Mouse (Mus musculus): ENCODE measurements around the gene Npdc1. TPM values are rescaled to one million over a fixed set of nuclear protein-coding genes. Genes with fewer than 3 reads are reported as not detected.
"Not testable (repeated sequence)": the region's sequence is repeated elsewhere in the genome, so short reads cannot be mapped to it uniquely, and the experiment has no call there.

Npdc1 gene
- polyA plus RNA-seq, 1 experiment from 2014 or later: 520 TPM

GRCm38 (mm10) chr2:25397010-25397409, 2.1 kb upstream of the Npdc1 start:
- Histone ChIP-seq H3K9me3 (no peaks in the 10 kb centered on the region), H3K36me3 (replicated peaks) (no peaks in the 10 kb centered on the region), H3K4me2 (no peak overlapping the region), H3K4me3 (no peak overlapping the region), H3K4me1 (peaks cover 20% of the 10 kb centered on the region), H3K27me3 (replicated peaks) (peaks cover 65% of the 10 kb centered on the region), H3K9ac (no peak overlapping the region), H3K27ac (no peak overlapping the region)
- WGBS: 59% methylated on average over 1 of the region's 1 CpGs
- ATAC-seq (replicated peaks): no peak

DNA sequence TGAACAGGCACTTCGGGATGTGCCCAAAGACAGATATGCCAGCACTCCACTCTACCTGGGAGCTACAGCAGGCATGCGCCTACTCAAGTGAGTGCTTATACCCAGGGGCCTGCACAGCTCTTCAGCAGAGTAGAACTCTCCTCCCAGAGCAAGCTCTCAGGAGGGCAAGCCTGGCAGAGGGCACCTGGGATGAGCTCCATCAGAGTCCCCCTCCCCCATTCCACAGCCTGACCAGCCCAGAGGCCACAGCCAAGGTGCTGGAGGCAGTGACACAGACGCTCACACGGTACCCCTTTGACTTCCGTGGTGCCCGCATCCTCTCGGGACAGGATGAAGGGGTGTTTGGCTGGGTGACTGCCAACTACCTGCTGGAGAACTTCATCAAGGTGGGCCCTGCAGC, 1.1 kb upstream of the Npdc1 start:
- Histone ChIP-seq H3K4me1 (peaks cover 24% of the 10 kb centered on the region), H3K4me2 (no peak overlapping the region), H3K9me3 (no peaks in the 10 kb centered on the region), H3K27ac (no peak overlapping the region), H3K27me3 (replicated peaks) (peaks cover 65% of the 10 kb centered on the region), H3K36me3 (replicated peaks) (no peaks in the 10 kb centered on the region), H3K9ac (no peak overlapping the region), H3K4me3 (no peak overlapping the region)
- WGBS: 92% methylated on average over 7 of the region's 7 CpGs
- ATAC-seq (replicated peaks): no peak

GRCm38 (mm10) chr2:25400291-25400690, 1.1 kb downstream of the Npdc1 start:
- no peak for ATAC-seq (replicated peaks)
- H3K27ac ChIP-seq: no peak overlapping the region
- peaks cover 53% of the 10 kb centered on the region for H3K27me3 ChIP-seq (replicated peaks)
- peaks cover 40% of the 10 kb centered on the region for H3K4me1 ChIP-seq
- H3K9ac ChIP-seq: peak overlapping the region; percentile 28; the same call in 1 of the 2 replicates
- peak overlapping the region; percentile 71 for H3K4me2 ChIP-seq
- WGBS: 20% methylated on average over 16 of the region's 16 CpGs
- H3K9me3 ChIP-seq: no peaks in the 10 kb centered on the region
- no peaks in the 10 kb centered on the region for H3K36me3 ChIP-seq (replicated peaks)
- peak overlapping the region; percentile 34 for H3K4me3 ChIP-seq

DNA sequence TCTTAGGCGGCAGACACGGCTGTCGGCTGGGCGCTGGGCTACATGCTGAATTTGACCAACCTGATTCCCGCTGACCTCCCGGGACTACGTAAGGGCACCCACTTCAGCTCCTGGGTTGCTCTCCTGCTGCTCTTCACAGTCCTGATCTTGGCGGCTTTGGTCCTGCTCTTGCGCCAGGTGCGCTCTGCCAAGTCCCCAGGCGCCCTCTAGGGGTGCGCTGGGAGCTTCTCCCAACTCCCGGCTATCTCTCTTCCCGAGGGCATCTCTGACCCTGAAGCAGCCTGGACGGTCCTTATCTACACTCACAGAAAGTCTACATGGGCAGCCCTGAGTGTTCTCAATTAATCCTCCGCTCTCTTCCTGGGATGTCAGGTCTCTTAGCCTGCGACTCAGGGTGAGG, 1.6 kb downstream of the Npdc1 start:
- Histone ChIP-seq H3K36me3 (replicated peaks) (no peaks in the 10 kb centered on the region), H3K27ac (no peak overlapping the region), H3K4me3 (peak overlapping the region; percentile 34), H3K9ac (peak overlapping the region; percentile 28; the same call in 1 of the 2 replicates), H3K27me3 (replicated peaks) (peaks cover 48% of the 10 kb centered on the region), H3K9me3 (no peaks in the 10 kb centered on the region), H3K4me1 (peaks cover 40% of the 10 kb centered on the region), H3K4me2 (peak overlapping the region; percentile 71)
- no peak for ATAC-seq (replicated peaks)
- WGBS: 3% methylated on average over 17 of the region's 17 CpGs

- Histone ChIP-seq H3K9ac (peak overlapping the region; percentile 94), H3K27ac (peak overlapping the region; percentile 85), H3K9me3 (no peaks in the 10 kb centered on the region), H3K4me1 (peaks cover 45% of the 10 kb centered on the region), H3K4me3 (peak overlapping the region; percentile 57), H3K4me2 (peak overlapping the region; percentile 80), H3K27me3 (replicated peaks) (peaks cover 31% of the 10 kb centered on the region), H3K36me3 (replicated peaks) (0 out of 2 replicates have a peak, but pooled peaks cover 2% of the 10 kb centered on the region)
- ATAC-seq (replicated peaks): peak; percentile 57
- under 1% methylated on average over 13 of the region's 13 CpGs for WGBS
Measured at GRCm38 (mm10) chr2:25402377-25402971, 3.3 kb downstream of the Npdc1 start.

GRCm38 (mm10) chr2:25402972-25403601, 3.9 kb downstream of the Npdc1 start:
- Histone ChIP-seq H3K4me3 (peak overlapping the region; percentile 57), H3K9ac (peak overlapping the region; percentile 94), H3K27me3 (replicated peaks) (peaks cover 25% of the 10 kb centered on the region), H3K27ac (peak overlapping the region; percentile 85), H3K4me2 (peak overlapping the region; percentile 80), H3K4me1 (peaks cover 45% of the 10 kb centered on the region), H3K36me3 (replicated peaks) (peaks cover 8% of the 10 kb centered on the region; the same call in 1 of the 2 replicates), H3K9me3 (no peaks in the 10 kb centered on the region)
- ATAC-seq (replicated peaks): peak; percentile 87
- under 1% methylated on average over 54 of the region's 54 CpGs for WGBS

DNA sequence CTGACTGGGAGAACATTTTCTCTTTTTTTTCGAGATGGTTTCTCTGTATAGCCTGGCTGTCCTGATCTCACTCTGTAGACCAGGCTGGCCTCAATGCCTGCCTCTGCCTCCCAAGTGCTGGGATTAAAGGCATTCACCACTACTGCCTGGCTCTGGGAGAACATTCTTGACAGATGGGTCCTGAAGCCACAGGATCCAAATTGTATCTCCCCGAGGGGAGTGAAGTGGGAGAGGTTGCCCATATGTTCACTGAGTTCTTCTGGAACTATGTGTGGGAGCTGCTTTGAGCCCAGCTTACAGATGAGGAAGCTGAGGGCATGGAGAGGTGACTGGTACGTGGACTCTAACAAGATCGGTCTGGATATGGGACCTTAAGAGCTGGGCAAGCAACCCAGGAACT, 4.8 kb downstream of the Npdc1 start:
- Histone ChIP-seq H3K4me1 (peaks cover 45% of the 10 kb centered on the region), H3K9me3 (no peaks in the 10 kb centered on the region), H3K36me3 (replicated peaks) (peaks cover 15% of the 10 kb centered on the region; the same call in 1 of the 2 replicates), H3K9ac (peak overlapping the region; percentile 94), H3K4me3 (peak overlapping the region; percentile 57), H3K27me3 (replicated peaks) (peaks cover 16% of the 10 kb centered on the region), H3K27ac (peak overlapping the region; percentile 85), H3K4me2 (peak overlapping the region; percentile 80)
- no peak for ATAC-seq (replicated peaks)
- 86% methylated on average over 4 of the region's 4 CpGs for WGBS

- H3K36me3 ChIP-seq (replicated peaks): peaks cover 29% of the 10 kb centered on the region
- whole genome bisulfite sequencing: 93% methylated on average over 10 of the region's 10 CpGs
- H3K9me3 ChIP-seq: no peaks in the 10 kb centered on the region
- H3K27me3 ChIP-seq (replicated peaks): no peaks in the 10 kb centered on the region
- H3K27ac ChIP-seq: no peak overlapping the region
- ATAC-seq (replicated peaks): no peak
- H3K4me1 ChIP-seq: peaks cover 30% of the 10 kb centered on the region
- H3K4me2 ChIP-seq: no peak overlapping the region
- H3K4me3 ChIP-seq: no peak overlapping the region
- no peak overlapping the region for H3K9ac ChIP-seq
Measured at GRCm38 (mm10) chr2:25408908-25409307, 9.8 kb downstream of the Npdc1 start.

DNA sequence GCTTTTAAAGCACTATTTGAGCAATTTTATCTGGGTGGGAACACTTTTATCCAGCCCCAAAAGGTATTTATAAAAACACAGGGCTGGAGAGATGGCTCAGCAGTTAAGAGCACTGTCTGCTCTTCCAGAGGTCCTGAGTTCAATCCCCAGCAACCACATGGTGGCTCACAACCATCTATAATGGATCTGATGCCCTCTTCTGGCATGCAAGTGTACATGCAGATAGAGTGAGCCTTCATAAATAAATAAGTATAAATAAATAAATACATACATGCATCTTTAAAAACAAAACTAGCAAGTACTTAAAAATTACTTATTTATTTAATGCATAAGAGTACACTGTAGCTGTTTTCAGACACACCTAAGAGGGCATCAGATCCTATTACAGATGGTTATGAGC, 14.3 kb downstream of the Npdc1 start:
- peaks cover 20% of the 10 kb centered on the region for H3K36me3 ChIP-seq (replicated peaks)
- H3K27me3 ChIP-seq (replicated peaks); ATAC-seq (replicated peaks); H3K27ac ChIP-seq; H3K4me2 ChIP-seq; H3K9ac ChIP-seq; H3K4me1 ChIP-seq; H3K4me3 ChIP-seq; H3K9me3 ChIP-seq: not testable (repeated sequence)

- H3K4me1 ChIP-seq: peaks cover 2% of the 10 kb centered on the region; the same call in 1 of the 2 replicates
- WGBS: 15% methylated on average over 3 of the region's 3 CpGs
- no peaks in the 10 kb centered on the region for H3K36me3 ChIP-seq (replicated peaks)
- ATAC-seq (replicated peaks): no peak
- no peaks in the 10 kb centered on the region for H3K9me3 ChIP-seq
- H3K27ac ChIP-seq: no peak overlapping the region
- no peak overlapping the region for H3K4me2 ChIP-seq
- H3K9ac ChIP-seq: no peak overlapping the region
- H3K4me3 ChIP-seq: no peak overlapping the region
- H3K27me3 ChIP-seq (replicated peaks): no peaks in the 10 kb centered on the region
Measured at GRCm38 (mm10) chr2:25417426-25417825, 18.3 kb downstream of the Npdc1 start.

DNA sequence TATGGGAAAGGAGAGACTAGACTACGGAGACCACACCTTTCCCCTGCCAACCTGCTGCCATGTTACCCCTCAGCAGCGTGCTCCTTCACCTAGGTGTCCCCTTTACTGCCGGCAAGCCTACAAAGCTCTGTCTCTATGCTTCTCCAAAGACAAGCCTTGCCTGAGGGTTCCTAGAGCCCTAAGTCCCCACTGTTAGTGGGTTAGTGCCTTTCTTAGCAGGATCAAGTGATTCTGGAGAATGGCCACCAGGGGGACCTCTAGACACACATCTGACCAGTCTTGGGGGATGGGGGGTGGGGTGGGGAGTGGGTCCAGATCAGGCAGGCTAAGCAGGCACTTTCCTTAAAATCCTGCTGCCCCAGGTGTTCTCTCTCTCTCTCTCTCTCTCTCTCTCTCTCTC, 22.7 kb downstream of the Npdc1 start:
- no peaks in the 10 kb centered on the region for H3K9me3 ChIP-seq
- 0 out of 2 replicates have a peak, but pooled peaks have one; percentile 38 for ATAC-seq (replicated peaks)
- no peaks in the 10 kb centered on the region for H3K36me3 ChIP-seq (replicated peaks)
- peaks cover 2% of the 10 kb centered on the region; the same call in 1 of the 2 replicates for H3K4me1 ChIP-seq
- H3K27ac ChIP-seq: no peak overlapping the region
- H3K27me3 ChIP-seq (replicated peaks): no peaks in the 10 kb centered on the region; the same call in 1 of the 2 replicates
- no peak overlapping the region for H3K4me2 ChIP-seq
- no peak overlapping the region for H3K4me3 ChIP-seq
- H3K9ac ChIP-seq: no peak overlapping the region
- 17% methylated on average over 3 of the region's 3 CpGs for WGBS

GRCm38 (mm10) chr2:25422587-25423410, 23.6 kb downstream of the Npdc1 start, which contains the start of gene Fut7:
TSS of gene Fut7 (plus strand) at chr2:25423267.
- peaks cover 2% of the 10 kb centered on the region; the same call in 1 of the 2 replicates for H3K4me1 ChIP-seq
- no peak within 1 kb of the TSS for H3K4me2 ChIP-seq
- H3K4me3 ChIP-seq: no peak within 1 kb of the TSS
- no peaks in the 10 kb centered on the region; the same call in 1 of the 2 replicates for H3K27me3 ChIP-seq (replicated peaks)
- H3K9me3 ChIP-seq: no peaks in the 10 kb centered on the region
- no peak within 1 kb of the TSS for H3K27ac ChIP-seq
- 70% methylated on average over 17 of the region's 17 CpGs for WGBS
- H3K36me3 ChIP-seq (replicated peaks): no peaks in the 10 kb centered on the region
- H3K9ac ChIP-seq: no peak within 1 kb of the TSS
- no peak for ATAC-seq (replicated peaks)
